Mouse (Mus musculus) c-Kit-positive CD71-positive TER-119-negative erythroid progenitor cells, embryonic 14.5 days (primary cell): Measurements from ENCODE around the gene Armh3.

Experiments used
- DNase-seq: peaks from one replicate; pipeline ENCODE4 v3.0.0-alpha.2; 2013; ENCODE audit warnings: low read depth

Armh3 gene

DNA sequence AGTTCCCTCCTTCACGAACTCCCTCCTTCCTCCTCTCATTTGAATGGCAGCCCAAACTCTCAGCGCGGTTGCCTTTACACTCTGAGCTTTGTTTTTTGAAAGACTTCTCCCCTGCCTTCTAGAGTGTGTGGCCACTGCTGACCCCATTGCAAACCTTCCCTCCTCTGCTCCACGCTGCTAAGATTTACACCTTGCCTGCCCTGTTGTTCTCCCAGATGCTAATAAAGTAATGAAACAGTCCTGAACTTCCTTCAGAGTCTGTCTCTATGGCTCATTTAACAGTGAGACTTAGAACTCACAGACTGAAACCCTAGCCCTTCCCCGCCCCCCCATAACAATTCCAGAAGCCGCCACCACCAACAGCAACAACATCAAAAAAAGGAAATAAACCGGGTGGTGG, 208.9 kb downstream of the Armh3 start:
- no peak for DNase-seq

DNA sequence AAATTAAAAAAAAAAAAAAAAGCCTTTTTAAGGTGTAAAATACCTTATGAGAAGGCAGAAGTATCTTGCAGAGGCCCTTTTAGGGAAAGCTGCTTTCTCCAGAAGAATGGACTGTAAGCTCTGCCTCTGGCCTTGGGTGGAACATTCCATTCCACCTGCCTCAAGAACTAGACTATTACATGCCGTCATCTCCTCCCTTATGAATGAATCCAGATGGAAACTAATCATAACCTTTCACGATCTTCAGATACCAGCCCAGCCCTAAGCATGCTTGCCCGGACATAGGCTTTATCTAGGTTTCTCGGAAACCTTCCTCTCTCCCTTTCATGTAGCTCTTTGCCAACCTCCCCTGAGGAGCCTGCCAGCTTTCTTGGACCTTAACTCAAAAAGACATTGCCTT, 210.0 kb downstream of the Armh3 start:
- no peak for DNase-seq

DNA sequence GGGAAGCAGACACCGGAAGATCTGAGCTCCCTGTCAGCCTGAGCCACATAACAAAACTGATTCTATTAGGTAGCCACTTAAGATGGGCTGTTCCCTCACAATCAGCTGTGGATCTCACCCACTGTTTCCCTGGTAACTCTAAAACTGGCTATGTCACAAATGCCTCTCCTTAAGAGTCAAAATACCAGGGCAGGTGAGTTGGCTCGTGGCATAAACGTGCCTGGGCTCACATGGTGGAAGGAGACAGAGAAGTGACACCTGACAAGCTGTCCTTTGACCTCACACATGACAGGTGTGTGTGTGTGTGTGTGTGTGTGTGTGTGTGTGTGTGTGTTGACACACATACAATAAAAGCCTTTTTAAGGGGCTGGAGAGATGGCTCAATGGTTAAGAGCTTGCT, 210.8 kb downstream of the Armh3 start:
- no peak for DNase-seq

DNA sequence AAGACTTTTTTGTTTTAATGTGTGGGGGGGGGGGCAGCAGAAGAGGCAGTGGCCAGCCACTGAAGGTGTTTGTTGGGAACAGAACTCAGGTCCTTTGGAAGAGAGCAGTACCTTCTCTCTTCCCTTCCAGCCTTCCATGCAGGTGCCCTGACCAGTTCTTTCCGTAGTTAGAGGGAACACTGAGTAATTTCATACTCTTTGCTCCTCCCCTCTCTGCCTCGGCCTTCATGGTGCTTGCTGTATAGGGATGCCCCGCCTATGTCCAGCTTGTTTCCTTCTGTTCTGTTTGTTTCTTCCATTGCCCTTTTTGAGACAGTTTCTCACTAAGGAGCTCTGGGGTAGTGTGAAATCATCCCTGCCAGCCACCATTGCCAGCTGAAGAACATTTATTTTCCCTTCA, 212.8 kb downstream of the Armh3 start:
- DNase-seq = no peak

DNA sequence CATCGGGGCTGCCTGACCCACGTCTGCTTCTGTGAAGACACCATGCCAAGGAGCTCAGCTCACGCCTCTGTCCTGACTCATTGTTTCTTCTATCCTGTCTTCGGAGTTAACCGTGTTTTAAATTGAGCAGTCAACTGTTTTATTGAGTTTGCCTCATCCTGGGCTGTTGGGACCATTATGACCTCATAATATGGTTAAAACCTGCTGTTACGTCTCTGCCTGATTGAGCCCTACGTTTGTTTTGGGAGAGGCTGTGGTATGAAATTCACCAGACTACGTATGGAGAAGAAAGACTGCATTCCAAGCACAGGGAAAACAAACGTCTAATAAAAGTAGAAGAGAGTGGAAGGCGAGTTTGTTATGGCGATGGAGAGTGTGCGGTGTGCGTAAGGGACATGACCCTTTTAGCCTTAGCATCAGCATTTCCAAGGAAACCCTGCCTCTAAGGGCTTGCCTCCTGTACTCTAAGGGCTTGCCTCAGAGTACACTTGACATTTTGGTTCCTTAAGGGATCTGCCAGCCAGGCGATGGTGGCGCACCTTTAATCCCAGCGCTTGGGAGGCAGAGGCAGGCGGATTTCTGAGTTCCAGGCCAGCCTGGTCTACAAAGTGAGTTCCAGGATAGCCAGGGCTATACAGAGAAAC, 214.2 kb downstream of the Armh3 start:
- DNase-seq = no peak

DNA sequence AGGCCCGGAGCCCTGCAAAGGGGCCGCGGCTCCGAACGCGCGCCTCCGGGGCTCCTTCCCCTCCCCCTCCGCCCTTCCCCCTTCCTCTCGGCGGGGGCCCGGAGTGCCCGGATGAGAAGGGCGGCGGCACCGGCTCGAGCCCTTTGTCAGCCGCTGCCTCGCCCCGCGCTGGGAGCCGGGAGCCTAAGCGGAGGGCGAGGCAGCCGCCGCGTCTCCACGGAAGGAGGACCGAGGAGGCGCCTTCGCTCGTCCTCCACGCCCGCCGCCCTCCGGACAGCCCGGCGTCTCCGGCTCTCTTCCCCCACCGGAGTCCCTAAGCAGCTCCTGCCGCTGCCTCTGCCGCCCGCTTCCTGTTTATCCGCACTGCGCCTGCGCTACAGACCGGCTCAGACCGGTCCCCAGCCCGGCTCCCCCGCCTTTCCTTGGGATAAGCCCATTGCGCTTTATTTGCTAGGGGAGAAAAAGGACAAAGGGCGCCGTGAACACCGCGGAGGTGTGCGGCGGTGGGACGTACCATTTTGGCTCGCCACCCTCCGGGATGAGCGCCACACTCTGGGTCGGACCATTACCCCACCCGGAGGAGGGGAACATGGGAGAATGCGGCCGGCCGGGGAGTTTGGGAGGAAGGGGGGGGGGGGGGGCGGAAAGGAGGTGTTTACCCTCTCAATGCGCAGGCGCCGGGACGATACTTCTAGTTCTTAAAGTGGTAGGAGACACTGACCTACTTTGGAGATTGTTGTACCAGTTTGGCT, 214.9 kb downstream of the Armh3 start, which contains the start of gene Mgea5:
Mgea5 (minus strand) TSS at position 657 of the 752 bp plus-strand sequence.
- peak; percentile 97 for DNase-seq

DNA sequence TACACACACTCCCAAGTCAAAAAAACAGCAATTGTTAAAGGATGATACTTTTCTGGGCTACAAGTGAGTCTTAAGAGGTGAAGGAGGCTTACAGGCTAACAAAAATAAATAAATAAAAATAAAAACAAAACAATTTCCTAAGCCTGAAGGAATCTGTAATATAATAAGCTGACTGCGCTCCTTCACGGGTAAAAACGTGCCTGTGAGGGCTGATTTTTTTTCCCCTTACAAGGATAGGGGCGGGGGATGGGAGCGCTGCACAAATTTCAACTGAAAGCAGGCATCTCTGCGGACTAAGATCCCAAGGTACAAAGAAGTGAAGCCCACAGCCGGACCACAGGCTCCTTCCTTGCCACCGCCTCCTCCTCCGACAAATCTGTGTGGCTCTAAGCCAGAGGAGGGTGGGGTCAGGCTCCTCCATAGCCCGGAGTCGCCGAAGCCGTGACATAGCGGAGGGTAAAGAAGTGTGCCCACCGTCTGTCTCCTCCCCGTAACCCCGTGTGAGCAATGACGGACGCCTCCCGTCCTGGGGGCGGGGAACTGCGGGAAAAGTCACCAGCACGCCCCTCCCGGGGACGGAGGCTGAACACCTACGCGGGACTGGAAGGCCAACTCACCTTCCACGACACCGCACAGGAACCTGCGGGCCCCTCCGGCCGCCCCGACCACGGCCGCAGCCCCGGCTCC, 215.8 kb downstream of the Armh3 start:
- DNase-seq = peak; percentile 53

DNA sequence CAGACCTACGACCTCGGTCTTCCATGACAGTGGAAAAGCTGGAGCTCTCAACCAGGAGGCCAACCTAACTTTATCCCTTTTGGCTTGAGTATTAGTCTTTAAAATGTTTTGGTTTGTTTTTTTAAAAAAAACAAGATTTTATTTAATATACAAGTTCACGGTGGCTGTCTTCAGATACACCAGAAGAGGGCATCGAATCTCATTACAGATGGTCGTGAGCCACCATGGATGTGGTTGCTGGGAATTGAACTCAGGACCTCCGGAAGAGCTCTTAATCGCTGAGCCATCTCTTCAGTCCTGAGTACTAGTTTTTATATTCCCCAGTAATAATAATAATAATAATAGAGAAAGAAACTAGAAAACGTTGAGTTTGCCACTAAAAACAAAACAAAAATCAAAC, 216.6 kb downstream of the Armh3 start:
- DNase-seq = no peak

DNA sequence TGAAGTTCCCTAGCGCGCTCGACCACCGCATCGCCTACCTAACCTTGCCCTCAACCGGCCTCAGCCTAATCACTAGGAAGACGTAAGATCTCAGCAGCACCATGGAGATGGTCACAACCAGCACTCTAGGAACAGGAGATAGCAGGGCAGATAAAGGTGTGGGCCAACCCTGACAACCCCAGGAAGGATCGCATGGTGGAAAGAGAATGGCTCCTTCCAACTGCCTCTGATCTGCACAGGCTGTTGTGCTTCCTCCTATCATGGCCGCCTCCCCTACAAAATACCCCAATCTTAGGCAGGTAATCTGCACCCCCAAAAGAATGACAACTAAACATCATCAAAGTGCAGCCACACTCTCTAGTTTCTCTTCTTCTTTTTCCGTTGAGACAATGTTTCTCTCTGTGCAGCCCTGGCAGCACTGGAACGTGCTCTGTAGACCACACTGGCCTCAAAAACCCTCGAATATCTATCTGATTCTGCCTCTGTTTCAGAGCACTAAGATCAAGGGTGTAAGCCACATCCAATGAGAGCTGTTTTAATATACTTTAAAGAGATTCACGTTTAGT, 217.9 kb downstream of the Armh3 start:
- DNase-seq = no peak

DNA sequence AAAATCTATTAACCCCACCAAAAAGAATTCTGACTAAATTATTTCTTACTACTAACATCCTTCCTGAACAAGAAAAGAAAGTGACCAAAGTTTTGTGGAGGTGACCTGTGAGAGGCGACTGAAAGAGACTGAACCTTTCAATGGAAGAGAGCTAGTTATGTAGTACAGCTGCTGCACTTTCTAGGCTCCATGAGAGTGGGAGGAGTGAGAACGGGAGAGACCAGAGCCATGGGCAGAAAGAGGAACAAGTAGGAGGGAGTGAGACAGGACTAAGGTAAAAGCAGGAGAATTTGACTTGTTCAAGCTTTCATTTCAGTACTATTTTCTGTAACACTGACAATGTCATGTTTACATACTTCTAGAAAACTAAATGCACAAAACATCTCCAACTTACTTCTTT, 222.8 kb downstream of the Armh3 start:
- no peak for DNase-seq

DNA sequence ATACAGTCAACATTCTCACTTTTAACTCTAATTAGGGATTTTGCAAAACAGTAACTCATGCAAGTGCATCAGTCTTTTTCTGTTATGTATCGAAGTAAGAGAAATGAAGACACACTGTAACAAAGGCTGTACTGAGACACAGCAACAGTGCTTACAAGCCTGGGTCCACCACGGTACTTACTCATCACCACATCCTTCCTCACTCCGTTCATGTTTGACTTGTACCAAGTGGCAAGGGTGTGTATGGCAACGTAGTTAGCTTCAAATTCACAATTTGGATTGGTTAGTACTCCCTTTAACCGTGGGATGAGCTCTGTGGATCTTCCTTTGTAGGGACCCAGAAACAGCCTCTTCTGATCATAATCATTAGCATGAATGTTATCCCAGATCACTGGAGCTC, 226.8 kb downstream of the Armh3 start:
- no peak for DNase-seq
